Mouse (Mus musculus) spleen, adult 12 weeks (tissue): ENCODE measurements around the gene Mst1r.

Source experiments
- DNase-seq: peaks from one replicate; pipeline ENCODE4 v3.0.0; 2022; ENCODE audit warnings: low spot score

Mst1r gene

GRCm38 (mm10) chr9:107906252-107906966 is at the start of gene Mst1r:
Gene Mst1r, plus strand, starts transcription at chr9:107906873.
- DNase-seq, result no peak

- no peak for DNase-seq
Measured at GRCm38 (mm10) chr9:107858343-107858742, 48.3 kb upstream of the Mst1r start.

GRCm38 (mm10) chr9:107864493-107864892 is 42.2 kb upstream of the Mst1r start:
- DNase-seq, result no peak

DNA sequence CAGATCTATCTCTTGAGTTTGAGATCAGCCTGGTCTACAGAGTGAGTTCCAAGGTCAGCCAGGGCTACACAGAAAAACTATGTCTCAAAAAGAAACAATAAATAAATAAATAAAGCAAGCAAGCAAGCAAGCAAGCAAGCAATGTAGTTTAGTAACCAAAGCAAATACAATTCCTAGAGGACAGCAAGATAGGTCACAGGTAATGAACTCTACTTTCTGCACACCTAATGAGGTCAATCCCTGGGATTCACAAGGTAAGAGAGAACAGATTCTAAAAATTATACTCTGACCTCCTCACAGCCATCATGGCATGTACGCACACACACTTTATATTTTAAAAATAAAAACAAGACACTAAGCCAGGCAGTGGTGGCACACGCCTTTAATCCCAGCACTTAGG is 40.6 kb upstream of the Mst1r start:
- DNase-seq, result no peak

GRCm38 (mm10) chr9:107872350-107873098 is 34.1 kb upstream of the Mst1r start:
- DNase-seq, result peak; percentile 87

DNA sequence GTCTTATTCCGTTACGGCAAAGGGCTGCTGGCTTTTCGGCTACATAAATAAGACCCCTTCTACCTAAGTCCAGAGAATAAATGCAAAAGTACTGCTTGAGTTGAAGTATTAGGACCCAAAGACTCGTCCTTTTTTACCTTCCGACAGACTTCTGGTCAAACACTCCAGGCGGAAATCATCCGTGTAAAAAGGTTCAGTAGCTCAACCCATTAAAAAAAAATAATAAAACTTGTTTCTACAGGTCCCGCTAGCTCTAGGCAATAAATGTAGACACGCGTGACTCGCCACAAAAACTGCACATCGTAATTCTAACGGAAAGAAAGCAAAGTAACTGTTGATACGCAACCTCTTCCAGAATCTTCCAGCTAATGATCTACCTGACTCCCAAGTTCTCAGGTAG is 33.5 kb upstream of the Mst1r start, which contains the start of gene Rbm6:
Rbm6 (minus strand) TSS at position 101 of the 400 bp plus-strand sequence.
- DNase-seq, result no peak

- DNase-seq, result no peak
Measured at GRCm38 (mm10) chr9:107880411-107880810, 26.3 kb upstream of the Mst1r start.

GRCm38 (mm10) chr9:107887804-107888266 is 18.8 kb upstream of the Mst1r start, which contains the start of gene Mon1a:
Gene Mon1a, plus strand, starts transcription at chr9:107888151.
- DNase-seq, result peak; percentile 77

GRCm38 (mm10) chr9:107888267-107888850 is 18.3 kb upstream of the Mst1r start:
- DNase-seq, result no peak

GRCm38 (mm10) chr9:107890260-107890659 is 16.4 kb upstream of the Mst1r start:
- no peak for DNase-seq

- no peak for DNase-seq
Measured at GRCm38 (mm10) chr9:107891023-107891422, 15.7 kb upstream of the Mst1r start.

DNA sequence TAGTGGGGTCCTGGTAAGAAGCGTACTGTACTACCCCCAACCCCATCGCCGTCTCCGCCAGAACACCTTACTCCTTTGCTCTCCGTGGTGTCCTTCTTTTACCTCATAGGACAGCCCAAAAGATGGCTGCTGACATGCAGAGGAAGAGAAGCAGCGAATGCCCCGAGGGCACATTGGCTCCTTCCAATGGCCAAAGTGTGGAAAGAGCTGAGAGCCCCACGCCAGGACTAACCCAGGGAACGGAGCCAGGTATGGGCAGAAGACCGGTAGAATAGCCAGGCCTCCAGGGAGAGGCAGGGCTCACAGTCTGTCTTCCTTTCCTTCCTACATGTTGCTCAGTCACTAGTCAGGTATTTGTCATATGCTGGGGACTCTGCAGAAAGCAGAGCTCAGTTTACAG is 8.1 kb upstream of the Mst1r start:
- no peak for DNase-seq

DNA sequence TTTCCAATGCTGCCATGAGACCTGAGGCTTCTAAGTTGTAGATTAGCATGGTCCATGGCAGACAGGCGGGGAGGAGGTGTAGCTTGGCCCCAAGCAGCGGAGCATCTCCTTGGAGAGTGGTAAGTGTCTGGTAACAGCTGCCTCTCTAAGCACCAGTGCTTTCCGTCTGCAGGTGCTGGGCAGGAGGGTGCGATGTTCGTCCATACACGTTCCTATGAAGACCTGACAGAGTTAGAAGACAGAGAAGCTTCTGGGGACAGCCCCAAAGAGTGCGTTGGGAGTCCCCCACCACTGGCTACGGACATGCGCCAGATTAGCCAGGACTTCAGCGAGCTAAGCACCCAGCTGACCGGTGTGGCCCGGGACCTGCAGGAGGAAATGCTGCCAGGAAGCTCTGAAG is 6.8 kb upstream of the Mst1r start:
- no peak for DNase-seq

DNA sequence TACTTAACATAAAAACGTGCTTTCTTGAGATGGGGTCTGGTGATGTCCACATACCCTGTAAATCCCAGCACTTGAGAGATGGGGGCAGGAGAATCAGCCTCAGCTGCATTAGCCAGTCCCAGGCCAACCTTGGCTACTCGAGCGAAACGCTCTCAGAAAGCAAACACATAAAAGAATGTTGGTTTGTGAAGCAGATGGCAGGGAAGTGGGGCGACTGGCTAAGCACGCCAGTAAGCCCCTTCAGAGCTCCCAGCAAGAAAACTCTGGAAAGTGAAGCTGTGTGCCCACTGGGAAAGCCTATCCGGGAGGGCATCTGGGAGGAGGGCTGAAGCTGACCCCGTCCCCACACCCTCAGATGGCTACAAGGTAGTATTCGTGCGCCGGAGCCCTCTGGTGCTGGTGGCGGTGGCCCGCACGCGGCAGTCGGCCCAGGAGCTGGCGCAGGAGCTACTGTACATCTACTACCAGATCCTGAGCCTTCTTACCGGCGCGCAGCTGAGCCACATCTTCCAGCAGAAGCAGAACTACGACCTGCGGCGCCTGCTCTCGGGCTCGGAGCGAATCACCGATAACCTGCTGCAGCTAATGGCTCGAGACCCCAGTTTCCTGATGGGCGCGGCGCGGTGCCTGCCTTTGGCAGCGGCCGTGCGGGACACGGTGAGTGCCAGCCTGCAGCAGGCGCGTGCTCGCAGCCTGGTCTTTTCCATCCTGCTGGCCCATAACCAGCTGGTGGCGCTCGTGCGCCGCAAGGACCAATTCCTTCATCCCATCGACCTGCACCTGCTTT is 5.6 kb upstream of the Mst1r start:
- no peak for DNase-seq

DNA sequence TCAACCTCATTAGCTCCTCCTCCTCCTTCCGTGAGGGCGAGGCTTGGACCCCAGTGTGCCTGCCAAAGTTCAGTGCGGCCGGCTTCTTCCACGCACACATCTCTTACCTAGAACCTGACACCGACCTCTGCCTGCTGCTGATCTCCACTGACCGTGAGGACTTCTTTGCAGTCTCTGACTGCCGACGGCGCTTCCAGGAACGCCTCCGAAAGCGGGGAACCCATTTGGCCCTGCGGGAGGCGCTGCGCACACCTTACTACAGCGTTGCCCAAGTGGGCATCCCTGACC is 5.1 kb upstream of the Mst1r start:
- no peak for DNase-seq

DNA sequence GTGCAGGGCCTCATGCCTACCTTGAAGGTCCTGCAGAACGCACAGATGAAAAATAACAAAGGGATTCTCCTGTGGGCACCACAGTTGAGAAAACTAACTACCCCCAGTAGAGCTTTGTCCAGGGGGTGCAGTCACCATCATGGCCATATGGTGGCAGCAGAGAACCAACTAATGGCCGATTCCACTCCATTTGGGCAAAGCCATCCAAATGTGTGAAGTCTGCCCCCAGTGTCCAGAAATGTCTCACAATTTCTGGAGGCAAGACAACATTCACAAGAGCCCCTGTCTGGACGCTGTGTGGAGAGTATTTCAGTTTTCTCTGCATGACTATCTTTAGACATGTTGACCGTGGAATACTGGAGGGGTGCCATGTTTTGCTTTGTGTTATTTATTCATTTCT is 1.9 kb upstream of the Mst1r start:
- DNase-seq, result peak; percentile 82

- no peak for DNase-seq
Measured at GRCm38 (mm10) chr9:107906967-107907800, 511 bp downstream of the Mst1r start.

- DNase-seq, result no peak
Measured at GRCm38 (mm10) chr9:107907801-107908120, 1.1 kb downstream of the Mst1r start.

- no peak for DNase-seq
Measured at GRCm38 (mm10) chr9:107908410-107909158, 1.9 kb downstream of the Mst1r start.

DNA sequence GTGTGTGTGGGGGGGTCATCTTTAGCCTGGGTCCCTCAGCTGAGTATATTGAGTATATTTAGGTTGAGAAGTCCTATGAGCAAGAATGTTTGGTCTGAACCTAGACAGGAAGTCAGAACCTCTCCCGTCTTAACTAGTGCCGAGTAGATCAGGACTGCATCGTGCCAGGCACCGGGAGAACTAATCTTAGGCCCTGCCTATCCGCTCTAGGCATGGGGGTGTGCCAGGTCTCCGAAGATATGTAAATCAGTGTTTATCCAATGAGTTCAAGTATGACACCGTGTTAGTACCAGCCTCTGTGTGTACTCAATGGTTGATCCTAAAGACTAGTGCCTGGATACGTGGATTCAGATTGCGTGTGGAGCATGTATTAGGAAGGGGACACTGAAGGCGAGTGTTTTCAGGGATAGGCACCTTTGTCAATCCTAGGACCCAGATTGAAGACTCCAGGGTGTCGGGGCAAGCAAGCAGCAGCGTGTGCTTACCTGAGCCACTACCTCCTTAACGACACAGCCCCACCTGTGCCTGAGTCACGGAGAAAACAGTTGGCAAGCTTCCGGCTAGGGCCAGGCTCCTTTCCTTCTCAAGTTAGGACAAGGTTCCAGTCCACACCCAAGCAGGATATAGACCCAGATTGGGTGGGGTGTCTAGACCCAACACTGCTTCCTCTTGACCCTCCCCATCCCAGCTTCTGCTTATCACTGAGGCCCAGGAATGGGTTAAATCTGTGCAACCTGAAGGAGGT is 3.5 kb downstream of the Mst1r start:
- no peak for DNase-seq
